Mouse (Mus musculus): Measurements from ENCODE around the gene Duox1. TPM values are rescaled to one million over a fixed set of nuclear protein-coding genes. Genes with fewer than 3 reads are reported as not detected.
"Not testable (repeated sequence)": the region's sequence is repeated elsewhere in the genome, so short reads cannot be mapped to it uniquely, and the experiment has no call there.

Gene Duox1
- polyA plus RNA-seq, 2 experiments from 2014 or later = not detected

DNA sequence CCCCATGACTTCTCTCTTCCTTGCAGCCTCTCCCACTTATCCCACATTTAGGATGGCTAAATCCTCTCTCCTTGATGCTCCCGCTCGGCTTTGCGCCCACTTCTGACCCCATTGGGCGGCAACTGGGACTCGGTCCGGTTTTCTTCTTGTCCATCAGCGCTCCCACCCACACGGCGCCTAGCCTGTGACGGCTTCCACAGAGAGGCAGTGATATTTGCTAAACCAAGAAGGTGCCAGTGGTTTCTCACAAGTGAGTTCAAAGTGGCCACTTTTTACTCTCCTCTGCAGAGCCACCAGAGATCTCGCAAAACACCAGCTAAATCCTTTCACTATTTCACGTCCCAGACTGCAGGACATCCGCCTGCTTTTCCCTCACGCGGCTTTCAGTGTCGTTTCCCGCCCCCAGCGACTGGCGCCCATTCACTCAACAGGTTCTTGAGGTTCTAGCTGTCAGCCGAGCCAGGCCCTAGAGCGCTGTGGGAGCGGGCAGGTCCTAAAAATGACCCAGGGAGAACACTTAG, 60.6 kb downstream of the Duox1 start:
- ATAC-seq = no peak

DNA sequence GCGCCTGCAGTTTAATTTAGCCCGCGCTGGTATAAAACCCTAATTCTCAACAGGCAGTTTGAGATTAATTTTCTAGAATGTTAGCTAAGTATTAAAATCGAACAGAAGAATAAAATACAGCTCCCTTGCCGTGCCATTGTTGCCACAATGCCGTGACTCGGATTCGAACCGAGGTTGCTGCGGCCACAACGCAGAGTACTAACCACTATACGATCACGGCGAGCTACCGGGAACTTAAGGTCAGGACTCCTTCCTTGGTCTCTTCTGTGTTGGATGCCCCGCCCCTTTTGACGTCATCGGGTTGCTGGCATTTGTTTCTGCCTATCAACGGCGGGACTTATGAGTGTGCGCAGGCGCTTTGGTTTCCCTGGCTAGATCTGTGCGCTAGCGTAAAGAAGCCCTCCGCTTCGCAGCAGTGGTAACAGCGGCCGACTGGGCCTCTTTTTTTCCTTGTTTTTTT, 61.8 kb downstream of the Duox1 start:
- peak; percentile 71 for ATAC-seq

- ATAC-seq = peak; percentile 40
These were observed 62.3 kb downstream of the Duox1 start for GRCm38 (mm10) chr2:122377751-122378246.

DNA sequence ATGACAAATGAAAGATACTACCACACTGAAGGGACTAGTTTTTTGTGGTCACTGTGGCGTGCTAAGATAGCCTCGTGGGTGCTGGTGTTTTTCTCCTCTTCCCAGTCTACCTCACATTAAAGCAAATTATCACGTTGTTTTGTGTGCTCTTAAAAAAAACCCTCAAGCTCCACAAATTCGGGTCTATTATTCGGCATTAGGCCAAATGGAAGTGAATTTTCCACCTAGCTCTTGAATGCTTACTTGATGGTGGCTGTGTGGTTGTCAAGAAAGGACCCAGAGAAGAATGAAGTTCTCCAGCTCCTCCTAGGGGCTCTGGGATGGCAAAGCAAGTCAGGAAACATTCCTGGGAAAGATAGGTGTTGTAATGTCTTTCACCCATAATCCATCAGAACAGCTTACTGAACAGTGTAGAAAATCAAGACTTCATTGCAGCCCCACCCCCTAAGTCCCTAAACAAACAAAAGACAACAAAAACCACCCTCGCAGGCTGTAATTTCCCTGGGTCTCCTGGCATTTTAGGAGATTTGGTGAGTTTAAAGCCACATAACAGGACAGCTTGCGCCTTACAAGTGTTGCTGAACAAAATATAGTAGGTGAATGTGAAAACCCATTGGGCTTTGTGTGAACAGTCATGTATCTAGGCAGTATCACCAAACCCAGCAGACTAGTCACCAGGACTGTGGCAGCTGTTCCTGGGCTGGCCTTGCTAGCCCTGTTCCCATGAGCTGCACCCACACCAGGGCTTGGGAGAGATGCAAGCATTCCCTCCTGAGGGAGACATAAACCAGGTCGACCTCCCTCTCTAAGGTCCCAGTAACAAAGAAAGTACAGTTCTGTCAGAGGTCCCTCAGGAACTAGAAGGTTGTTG, 63.2 kb downstream of the Duox1 start:
- no peak for ATAC-seq

GRCm38 (mm10) chr2:122379292-122379650, 63.8 kb downstream of the Duox1 start:
- no peak for ATAC-seq

GRCm38 (mm10) chr2:122380768-122381311, 65.4 kb downstream of the Duox1 start:
- no peak for ATAC-seq

DNA sequence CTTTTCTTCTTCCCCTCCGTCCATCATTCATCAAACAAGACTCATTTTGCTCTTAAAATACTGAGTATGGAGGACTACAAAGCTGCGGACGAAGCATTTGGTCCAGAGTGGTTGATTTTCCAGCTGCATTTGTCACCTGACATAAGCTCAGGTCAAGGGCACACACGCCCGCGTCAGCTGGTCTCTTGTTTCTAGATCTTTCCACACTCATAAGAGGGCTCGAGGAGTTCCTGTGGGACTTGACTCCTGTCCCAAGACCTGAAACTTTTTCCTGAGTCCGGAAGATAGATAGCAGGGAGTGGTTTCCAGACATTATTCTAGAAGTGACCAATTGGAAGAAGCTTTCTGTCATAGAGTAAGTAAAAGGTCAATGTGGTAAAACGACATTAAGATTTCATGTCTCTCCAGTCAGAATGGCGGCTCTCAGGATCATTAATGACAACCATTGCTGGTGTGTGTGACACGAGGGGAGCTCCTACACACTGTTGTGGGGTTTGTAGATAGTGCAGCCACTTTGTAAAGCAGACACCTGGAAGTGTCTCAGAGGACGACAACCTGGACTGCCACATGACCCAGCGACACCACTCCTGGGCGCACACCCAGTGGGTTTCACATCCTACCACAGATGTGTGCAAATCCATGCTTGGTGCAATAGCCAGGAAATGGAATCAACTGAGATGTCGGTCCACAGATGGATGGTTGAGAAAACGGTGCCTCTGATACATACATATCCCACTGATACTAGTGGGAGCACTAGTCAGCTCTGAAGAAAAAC, 66.0 kb downstream of the Duox1 start:
- no peak for ATAC-seq

- no peak for ATAC-seq
These were observed 66.6 kb downstream of the Duox1 start for GRCm38 (mm10) chr2:122382121-122382520.

DNA sequence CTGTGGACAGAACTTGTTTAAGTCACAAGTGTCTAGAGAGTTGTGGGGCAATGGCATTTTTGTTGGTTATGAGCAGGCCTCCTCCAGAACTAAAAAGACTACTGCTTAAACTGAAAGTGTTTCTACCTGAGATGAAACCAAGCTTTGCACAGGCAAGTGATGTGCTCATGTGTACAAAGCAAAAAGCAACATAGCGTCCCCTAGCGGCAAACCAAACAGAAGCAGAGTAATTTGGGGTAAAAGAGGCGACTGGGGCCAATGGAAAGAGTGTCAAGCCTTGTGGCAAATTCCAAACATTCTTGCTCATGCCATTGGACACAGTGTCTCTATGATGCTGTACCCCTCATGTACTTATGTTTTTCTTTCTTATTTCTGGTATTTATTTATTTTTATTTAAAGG, 69.6 kb downstream of the Duox1 start:
- ATAC-seq = no peak

GRCm38 (mm10) chr2:122387135-122387534, 71.7 kb downstream of the Duox1 start:
- ATAC-seq = not testable (repeated sequence)

GRCm38 (mm10) chr2:122396150-122396549, 80.7 kb downstream of the Duox1 start:
- no peak for ATAC-seq

Other genes with a start within 250 kb of the Duox1 start
- gene Spg11, start 197.3 kb upstream of the Duox1 start, polyA plus RNA-seq (2017; shearing (Covaris generic)) = 1 to 10 TPM; 5.3 to 7.4 TPM
- 1,000 to 10,000 TPM; 7,747 to 9,345 TPM for gene B2m, start 168.0 kb upstream of the Duox1 start, polyA plus RNA-seq (2017; shearing (Covaris generic))
- under 1 TPM in 1 of 2 experiments, not detected in 1; 0.35 TPM for gene Trim69, start 155.0 kb upstream of the Duox1 start, polyA plus RNA-seq (2017; shearing (Covaris generic))
- gene Patl2, start 129.5 kb upstream of the Duox1 start, polyA plus RNA-seq (2017; shearing (Covaris generic)) = 1 to 10 TPM; 1.2 to 1.5 TPM
- gene Terb2, start 129.4 kb upstream of the Duox1 start, polyA plus RNA-seq (2017; shearing (Covaris generic)) = not detected
- gene Sord, start 80.9 kb upstream of the Duox1 start, polyA plus RNA-seq (2017; shearing (Covaris generic)) = 1 to 10 TPM; 4.1 to 4.4 TPM
- not detected for gene Duox2, start 17.2 kb upstream of the Duox1 start, polyA plus RNA-seq (2017; shearing (Covaris generic))
- not detected for gene Duoxa2, start 16.8 kb upstream of the Duox1 start, polyA plus RNA-seq (2017; shearing (Covaris generic))
- gene Duoxa1, start 1.9 kb upstream of the Duox1 start, polyA plus RNA-seq (2017; shearing (Covaris generic)) = not detected
- under 1 TPM in 1 of 2 experiments, not detected in 1; 0.42 TPM for gene Shf, start 53.5 kb downstream of the Duox1 start, polyA plus RNA-seq (2017; shearing (Covaris generic))
- 100 to 1,000 TPM; 153 to 175 TPM for gene Slc28a2, start 110.8 kb downstream of the Duox1 start, polyA plus RNA-seq (2017; shearing (Covaris generic))
- 10 to 100 TPM; 42.9 to 70.0 TPM for gene Gm14085, start 169.3 kb downstream of the Duox1 start, polyA plus RNA-seq (2017; shearing (Covaris generic))

Data from CD4-positive, CD25-positive, alpha-beta regulatory T cell, adult 4 months (primary cell).